Mouse (Mus musculus): ENCODE results near the gene Clybl.

DNA sequence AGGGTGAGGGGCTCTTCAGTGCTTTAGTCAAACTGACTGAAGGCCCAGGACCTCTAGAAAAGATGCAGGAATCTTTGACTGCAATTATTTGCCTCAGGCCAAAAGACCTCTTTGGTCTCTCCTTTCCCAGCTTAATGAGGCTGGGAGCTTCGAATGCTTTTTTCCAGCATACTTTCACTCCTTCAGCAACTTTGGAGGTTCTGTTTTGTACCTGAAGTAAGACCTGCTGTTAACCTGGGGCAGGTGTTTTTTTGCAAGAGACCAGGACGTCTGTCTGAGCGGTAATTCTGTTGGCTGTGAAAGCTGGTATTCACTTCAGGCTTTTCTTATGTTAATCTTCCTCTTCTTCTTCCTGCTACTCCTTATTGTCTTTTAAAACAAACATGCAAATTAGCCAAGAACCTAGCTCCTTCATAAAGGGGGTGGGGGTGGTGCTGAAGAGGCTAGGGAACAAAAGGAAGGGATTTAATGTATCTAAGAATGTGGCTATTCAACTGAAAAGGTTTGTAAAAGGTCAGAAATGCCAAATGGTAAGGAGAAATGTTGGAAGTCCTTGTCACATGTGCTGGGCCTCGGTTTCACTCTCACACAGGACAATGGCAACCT, 234.8 kb downstream of the Clybl start:
- no peak for TF ChIP-seq POLR2A (IDR thresholded peaks at IDR 0.05; ENCODE audit: insufficient read length, low read depth)
- TF ChIP-seq TCF3 (IDR thresholded peaks at IDR 0.05; ENCODE audit: insufficient read length, low read depth): no peak
- TF ChIP-seq CEBPB (IDR thresholded peaks at IDR 0.05; ENCODE audit: insufficient read depth, poor library complexity, severe bottlenecking): no peak
- TF ChIP-seq MAX (IDR thresholded peaks at IDR 0.05; ENCODE audit: low read depth): no peak
- no peak for TF ChIP-seq REST (IDR thresholded peaks at IDR 0.05; ENCODE audit: insufficient read depth, insufficient read length)
- no peak for TF ChIP-seq USF1 (IDR thresholded peaks at IDR 0.05; ENCODE audit: low read depth)
- no peak for TF ChIP-seq E2F4 (IDR thresholded peaks at IDR 0.05; ENCODE audit: insufficient read depth)
- no peak for TF ChIP-seq TCF12 (IDR thresholded peaks at IDR 0.05; ENCODE audit: insufficient read depth, poor library complexity, severe bottlenecking)
- TF ChIP-seq SRF (IDR thresholded peaks at IDR 0.05; ENCODE audit: control insufficient read depth, insufficient read length, low read depth): no peak
